Mouse (Mus musculus): Measurements from ENCODE around the gene Gm16429. TPM values are rescaled to one million over a fixed set of nuclear protein-coding genes. Genes with fewer than 3 reads are reported as not detected.
"Not testable (repeated sequence)": the region's sequence is repeated elsewhere in the genome, so short reads cannot be mapped to it uniquely, and the experiment has no call there.

Gene Gm16429
- not detected in 2 replicates for total RNA-seq (2021)
- long read RNA-seq, experiment 1, result 0 reads
- long read RNA-seq, experiment 2, result 0 reads

- DNase-seq, result not testable (repeated sequence)
These were observed at the start of gene Gm16429 for GRCm38 (mm10) chr5:93928952-93929351. TSS of gene Gm16429 (minus strand) at chr5:93929052.

Other genes starting within 250 kb of the Gm16429 start
- gene Gm7792, start 85.3 kb downstream of the Gm16429 start, total RNA-seq (2021), result not detected in 2 replicates
- gene BC061212, start 141.5 kb upstream of the Gm16429 start, total RNA-seq (2021), result not detected in 2 replicates
- not detected in 2 replicates for gene Gm6351, start 147.3 kb upstream of the Gm16429 start, total RNA-seq (2021)